Mouse (Mus musculus) adrenal gland, postnatal 25 days (tissue): ENCODE measurements around the gene Anxa7. TPM values are rescaled to one million over a fixed set of nuclear protein-coding genes. Genes with fewer than 3 reads are reported as not detected.
A peak's percentile ranks its signal among the peaks of the same experiment; 100 is the strongest.

Experiments
- DNase-seq: peaks from one replicate; pipeline ENCODE4 v3.0.0; 2021; ENCODE audit warnings: mixed read lengths
- long read RNA-seq: library from polyadenylated mRNA; stranded (forward); transcript quantifications from one replicate; pipeline ENCODE4 v2.0.0, GENCODE M21; 2021
- total RNA-seq: library from RNA; stranded (reverse); gene quantifications from 2 replicates; pipeline ENCODE4 v1.2.3, GENCODE M21; 2021

Gene Anxa7
- total RNA-seq, result 109 and 114 TPM in 2 replicates
- long read RNA-seq, transcript Anxa7-201 (13 exons, 2,851 nt), result major isoform, 90 of 131 reads
- long read RNA-seq, transcript Anxa7-207 (13 exons, 2,727 nt), result minor isoform, 5 of 131 reads
- long read RNA-seq, partial matches to known transcripts, result 25 of 131 reads
- long read RNA-seq, other reads (novel, unspliced or antisense), result 7 of 131 reads

DNA sequence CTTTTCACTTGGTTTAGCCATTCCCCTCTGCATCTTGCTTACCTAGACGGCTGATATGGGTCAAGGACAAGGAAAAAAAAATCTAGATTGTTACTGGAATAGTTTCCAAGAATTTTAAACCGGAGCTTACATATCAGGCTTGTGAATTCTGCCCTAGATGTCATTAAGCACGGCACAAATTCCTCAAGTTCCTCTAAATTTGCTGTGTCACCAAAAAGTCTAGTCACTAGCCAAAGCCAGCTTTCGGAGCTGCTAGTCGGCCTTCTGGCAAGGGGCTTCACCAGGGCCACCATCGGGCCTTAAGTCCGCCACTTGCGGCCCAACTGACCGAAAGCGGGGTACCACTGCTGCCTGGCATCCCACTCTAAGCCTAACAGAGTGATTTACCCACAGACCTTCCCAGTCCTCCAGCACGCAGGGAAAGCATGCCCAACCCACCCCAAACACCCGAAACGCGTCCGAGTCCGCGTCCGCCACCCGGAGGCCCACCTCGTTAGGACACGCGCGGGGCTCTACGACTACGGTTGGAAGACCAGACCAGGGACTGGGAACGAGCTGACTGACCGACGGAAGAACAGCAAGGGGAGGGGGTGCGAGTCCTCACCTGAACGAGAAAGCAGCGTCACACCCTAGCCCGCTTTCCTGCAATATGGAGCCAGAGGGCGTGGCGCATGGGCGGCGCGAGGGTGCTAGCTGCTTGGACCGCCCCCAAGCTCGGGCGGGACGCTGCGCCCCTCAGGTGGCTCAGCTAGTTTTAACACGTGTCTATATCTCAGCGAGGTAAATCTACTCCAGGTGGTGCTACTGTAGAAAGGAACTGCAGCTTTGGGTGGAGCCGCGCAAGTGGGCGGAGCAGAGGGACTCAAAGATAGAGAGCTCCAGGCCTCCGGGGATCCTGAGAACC lies at the start of gene Anxa7:
Gene Anxa7, minus strand, starts transcription at position 843 of the 904 bp plus-strand sequence.
- DNase-seq, result peak; percentile 79

- DNase-seq, result no peak
These were observed 49.7 kb upstream of the Anxa7 start for GRCm38 (mm10) chr14:20529643-20530042.

DNA sequence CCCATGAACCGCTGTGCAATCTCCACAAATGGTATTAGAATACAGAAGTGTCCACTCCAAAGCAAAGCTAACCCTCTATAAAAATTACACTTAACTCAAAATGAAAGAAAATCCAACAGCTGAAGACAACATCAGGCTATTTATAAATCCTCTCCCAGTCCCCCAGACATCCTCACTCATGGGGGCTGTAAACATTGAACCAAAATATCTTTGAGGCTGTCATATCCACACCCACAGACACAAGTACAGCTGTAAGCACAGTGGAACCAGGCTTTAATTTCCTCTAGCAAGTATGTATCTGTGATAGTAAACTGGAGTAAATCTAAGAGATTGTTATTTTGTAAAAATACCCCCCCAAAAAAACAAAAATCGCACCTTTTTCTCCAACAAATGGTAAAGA lies 40.2 kb upstream of the Anxa7 start:
- DNase-seq, result no peak

DNA sequence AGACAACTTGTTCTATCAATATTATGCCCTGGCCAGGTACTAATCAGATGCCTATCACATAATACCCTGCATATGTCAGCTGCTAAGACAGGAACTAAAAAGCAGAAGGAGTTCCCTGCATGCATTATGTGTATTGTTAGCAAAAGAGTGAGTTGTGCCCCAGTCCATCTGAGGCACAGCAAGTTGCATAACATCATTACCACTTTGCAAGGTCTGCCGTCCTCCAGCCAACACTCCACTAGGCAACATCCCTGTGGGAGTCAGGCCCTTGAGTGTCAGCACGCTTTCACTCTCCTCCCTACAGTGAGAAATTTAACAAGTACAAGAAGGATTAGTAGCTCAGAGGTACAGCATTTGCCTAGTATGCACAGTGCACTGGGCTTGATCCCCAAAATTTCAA lies 28.5 kb upstream of the Anxa7 start:
- DNase-seq, result no peak

- no peak for DNase-seq
These were observed 23.0 kb upstream of the Anxa7 start for GRCm38 (mm10) chr14:20502966-20503365.

DNA sequence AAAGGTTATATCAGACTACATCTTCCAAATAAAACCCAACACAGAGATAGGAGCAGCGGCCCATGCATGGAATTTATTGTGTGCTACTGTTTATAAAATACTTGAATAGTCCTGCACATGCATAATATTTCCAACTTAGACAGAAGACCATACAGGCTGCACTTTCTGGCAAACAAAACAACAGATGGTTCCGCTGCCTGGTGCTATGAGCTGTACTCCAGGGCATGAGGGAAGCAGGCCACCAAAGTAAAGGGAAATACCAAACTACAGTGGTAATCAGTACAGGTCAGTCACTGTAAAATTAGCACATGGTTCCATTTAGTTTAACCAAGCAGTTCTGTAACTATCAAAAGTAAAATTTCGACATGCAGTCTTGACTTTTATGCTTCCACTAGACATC lies 20.0 kb upstream of the Anxa7 start:
- DNase-seq, result no peak

- DNase-seq, result no peak
These were observed 16.7 kb upstream of the Anxa7 start, which contains the start of gene Mss51 for GRCm38 (mm10) chr14:20496603-20497002. TSS of gene Mss51 (minus strand) at chr14:20496901.

DNA sequence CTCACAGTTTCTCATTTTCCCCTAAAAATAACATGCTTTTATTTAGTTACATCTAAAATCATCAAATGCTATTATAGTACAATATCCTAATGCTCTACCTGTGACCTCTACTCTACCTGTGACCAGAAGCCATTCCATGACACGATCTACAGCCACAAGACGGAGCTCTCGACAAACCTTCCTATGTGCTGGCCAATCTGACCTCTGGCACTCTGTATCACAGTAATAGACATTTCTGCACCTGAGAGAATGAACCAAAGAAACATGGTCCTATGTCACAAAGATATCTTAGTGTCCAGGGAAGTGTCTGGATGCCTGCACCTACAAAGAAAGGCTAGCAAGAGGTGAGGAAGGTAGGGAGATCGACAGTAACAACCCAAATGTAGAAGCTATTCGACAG lies 6.1 kb upstream of the Anxa7 start:
- no peak for DNase-seq

DNA sequence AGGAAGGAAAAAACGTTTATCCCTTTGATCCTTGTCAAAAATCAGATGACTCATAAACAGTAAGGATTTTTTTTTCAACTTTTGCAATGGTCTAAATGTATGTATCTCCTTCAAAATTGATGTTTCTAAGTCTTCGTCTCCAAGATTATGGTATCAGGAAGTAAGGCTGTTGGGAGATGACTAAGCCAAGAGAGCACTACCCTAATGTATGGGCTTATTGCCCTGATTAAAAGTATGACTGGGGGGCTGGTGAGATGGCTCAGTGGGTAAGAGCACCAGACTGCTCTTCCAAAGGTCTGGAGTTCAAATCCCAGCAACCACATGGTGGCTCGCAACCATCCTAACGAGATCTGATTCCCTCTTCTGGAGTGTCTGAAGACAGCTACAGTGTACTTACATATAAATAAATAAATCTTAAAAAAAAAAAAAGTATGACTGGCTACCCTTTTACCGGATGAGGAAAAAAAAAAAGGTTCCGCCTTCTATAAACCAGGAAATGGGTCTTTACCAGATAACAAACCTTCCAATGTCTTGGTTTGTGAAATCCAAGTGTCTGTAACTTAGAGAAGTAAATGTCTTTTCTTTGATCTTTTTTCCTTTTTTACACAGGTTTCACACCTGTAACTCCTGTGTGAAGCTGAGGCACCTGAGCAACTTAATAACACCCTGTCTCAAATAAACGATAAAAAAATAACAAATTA lies 2.3 kb upstream of the Anxa7 start:
- no peak for DNase-seq

DNA sequence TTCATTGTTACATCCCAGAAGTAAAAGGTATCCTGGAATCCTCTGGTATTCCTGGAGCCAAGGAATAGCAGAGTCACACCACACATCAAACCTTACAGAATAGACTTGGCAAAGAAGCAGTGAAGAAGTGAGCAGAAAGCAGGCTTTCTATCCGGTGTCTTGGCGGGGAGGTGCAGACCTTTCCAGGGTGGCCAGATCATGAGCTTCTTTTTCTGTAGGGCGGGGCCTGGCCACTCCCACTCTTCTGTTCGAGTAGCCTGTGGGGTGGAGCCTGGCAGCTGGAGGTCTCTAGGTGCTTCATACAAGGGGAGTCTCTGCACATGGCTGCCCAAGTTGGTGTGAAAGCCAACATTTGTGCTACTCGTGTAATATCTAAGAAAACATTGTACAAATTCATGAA lies 1.3 kb upstream of the Anxa7 start:
- DNase-seq, result peak; percentile 5

- no peak for DNase-seq
These were observed 254 bp upstream of the Anxa7 start for GRCm38 (mm10) chr14:20480195-20480579.

GRCm38 (mm10) chr14:20478801-20479200 lies 1.1 kb downstream of the Anxa7 start:
- DNase-seq, result peak; percentile 32

DNA sequence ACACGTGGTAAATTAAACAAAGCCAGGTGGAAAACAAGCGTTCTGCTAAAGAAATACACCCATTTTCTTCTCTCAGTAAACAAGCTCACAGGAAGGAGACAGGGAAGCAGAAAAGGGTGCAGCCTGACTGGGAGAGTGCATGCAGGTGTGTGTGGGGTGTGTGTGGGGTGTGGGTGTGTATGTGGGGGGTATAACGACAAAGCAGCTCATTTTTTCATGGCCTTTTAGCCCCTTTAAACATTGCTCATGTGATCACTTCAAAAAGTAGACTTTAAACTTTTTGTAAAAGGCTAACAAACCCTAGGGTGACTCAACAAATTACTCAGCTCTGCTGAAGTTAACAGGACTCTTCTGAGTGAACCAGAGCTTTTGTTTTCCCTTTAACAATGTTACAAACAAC lies 1.5 kb downstream of the Anxa7 start:
- DNase-seq, result no peak

GRCm38 (mm10) chr14:20477261-20478025 lies 2.5 kb downstream of the Anxa7 start:
- DNase-seq, result no peak

GRCm38 (mm10) chr14:20460216-20460615 lies 19.7 kb downstream of the Anxa7 start:
- no peak for DNase-seq

DNA sequence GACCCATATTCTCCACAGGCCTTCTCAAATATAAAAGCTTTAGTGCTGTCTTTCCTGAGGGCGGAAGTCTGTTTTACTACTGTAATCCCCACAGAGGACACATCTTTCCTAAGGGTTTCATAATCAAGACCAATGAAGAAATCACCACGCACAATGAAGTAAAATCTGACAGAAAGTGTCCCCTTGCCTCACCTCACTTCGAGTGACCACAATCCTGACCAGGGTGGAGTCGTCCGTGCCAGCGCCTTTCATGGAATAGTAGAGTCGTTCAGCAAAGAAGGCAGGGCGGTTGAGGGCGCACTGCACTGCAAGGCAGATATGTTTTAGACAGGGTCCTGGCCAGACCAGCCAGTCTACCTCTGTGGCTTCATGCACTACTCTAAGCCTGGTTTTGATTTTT lies 21.6 kb downstream of the Anxa7 start:
- DNase-seq, result no peak

- no peak for DNase-seq
These were observed 27.0 kb downstream of the Anxa7 start for GRCm38 (mm10) chr14:20452929-20453328.

GRCm38 (mm10) chr14:20451765-20452331 lies 28.1 kb downstream of the Anxa7 start, which contains the start of gene Cfap70:
TSS of gene Cfap70 (minus strand) at chr14:20452226.
- peak; percentile 59 for DNase-seq

DNA sequence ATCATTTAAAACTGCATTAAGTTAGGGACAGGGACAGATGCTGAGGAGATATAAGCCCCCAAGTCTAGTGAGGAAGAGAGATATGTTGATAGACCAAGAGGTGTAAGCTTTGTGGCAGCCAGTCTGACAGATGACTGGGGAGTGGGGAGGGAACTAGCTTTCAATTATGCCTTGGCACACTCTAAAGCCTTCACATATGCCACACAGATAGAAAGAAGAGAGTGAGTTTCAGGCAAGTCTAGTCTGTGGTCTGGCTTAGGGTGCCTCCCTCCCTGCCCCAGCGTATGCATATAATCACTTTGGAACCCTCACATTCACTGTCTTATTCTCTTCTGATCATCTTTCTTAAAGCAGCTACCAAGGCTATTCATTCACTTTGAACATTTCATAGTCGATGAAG lies 28.6 kb downstream of the Anxa7 start:
- DNase-seq, result no peak

DNA sequence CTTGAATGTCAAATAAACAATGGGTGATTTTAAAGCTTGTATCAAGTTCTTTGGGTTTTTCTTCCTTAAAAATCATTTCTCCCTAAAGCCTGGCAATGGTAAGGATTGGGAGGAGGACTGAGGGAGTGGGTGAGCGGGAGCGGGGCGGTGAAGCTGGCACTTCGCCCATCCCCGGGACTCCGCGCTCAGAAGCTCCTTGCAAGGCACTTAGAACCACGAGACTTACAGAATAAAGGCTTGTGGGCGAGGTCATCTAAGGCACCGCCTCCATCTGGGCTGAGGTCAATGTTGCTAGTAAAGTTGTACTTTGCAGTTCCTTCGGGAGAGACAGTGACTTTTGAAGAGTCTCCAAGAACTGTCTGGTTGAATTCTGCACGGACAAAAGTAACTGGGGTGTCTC lies 32.7 kb downstream of the Anxa7 start:
- DNase-seq, result no peak

DNA sequence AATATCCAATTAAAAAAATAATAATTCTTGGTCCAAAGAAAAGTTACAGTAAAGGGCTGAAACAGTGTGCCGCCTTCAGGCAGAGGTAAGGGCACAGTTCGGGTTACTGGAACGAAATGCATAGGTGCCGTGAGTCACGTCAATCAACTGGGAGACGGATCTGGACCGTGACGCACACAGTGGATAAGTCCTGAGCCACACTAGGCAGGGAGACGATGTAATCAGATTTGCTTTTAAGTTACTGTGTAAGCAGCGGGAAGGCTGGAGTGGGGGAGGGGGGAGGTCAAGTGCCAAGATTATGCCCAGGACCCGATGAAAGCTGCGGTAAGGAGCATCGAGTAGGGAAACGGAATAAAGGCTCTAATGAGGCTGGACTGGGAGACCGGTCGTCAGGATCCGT lies 37.7 kb downstream of the Anxa7 start:
- DNase-seq, result no peak

DNA sequence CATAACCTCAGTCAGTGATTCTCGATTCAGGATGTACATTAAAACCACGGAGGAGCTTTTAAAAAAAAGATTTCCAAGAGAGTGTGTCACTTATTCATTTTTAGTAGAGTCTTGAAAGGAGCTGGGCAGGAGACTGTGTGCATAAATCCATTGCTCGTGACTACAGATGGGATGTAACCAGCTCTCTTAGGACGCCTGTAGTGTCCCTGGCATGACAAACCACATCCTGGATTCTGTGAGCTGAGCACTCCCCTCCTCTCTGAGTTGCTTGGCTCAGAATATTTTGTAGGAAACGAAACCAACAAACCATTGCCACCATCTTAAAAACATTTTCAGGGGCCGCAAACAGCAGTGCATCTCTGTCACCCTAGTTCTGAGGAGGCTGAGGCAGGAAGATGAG lies 43.0 kb downstream of the Anxa7 start:
- no peak for DNase-seq
